Mouse (Mus musculus) forebrain, postnatal 0 days (tissue): Measurements from ENCODE around the gene Scarb2. TPM values are rescaled to one million over a fixed set of nuclear protein-coding genes. Genes with fewer than 3 reads are reported as not detected.

Experiments used
- ATAC-seq: fragments of 200-750 bp; cut with Nextera tagmentation; 2 replicates; pipeline ENCODE4 v1.8.0; 2017; ENCODE audit warnings: mild to moderate bottlenecking, moderate library complexity
- DNase-seq: peaks from one replicate; pipeline ENCODE4 v3.0.0-alpha.2; 2015
- H3K27ac ChIP-seq: fragments of 300-500 bp; sonication (generic); 2 replicates; pipeline ENCODE4 v1.5.1; 2014; ENCODE audit warnings: low read depth, mild to moderate bottlenecking, antibody characterized with exemption, low read length, moderate library complexity, mixed read lengths
- H3K27me3 ChIP-seq: fragments of 300-500 bp; sonication (generic); 2 replicates; pipeline ENCODE4 v1.6.1; 2014; ENCODE audit warnings: mild to moderate bottlenecking, low read length, mixed read lengths; ENCODE audit not compliant: insufficient read depth
- H3K36me3 ChIP-seq: fragments of 300-500 bp; sonication (generic); 2 replicates; pipeline ENCODE4 v1.6.1; 2014; ENCODE audit warnings: mild to moderate bottlenecking, moderate library complexity; ENCODE audit not compliant: insufficient read depth
- H3K4me1 ChIP-seq: fragments of 300-500 bp; sonication (generic); 2 replicates; pipeline ENCODE4 v1.6.1; 2014; ENCODE audit warnings: antibody characterized with exemption; ENCODE audit not compliant: insufficient read depth
- H3K4me2 ChIP-seq: fragments of 300-500 bp; sonication (generic); 2 replicates; pipeline ENCODE4 v1.6.1; 2014; ENCODE audit warnings: low read depth, mild to moderate bottlenecking, moderate library complexity
- H3K4me3 ChIP-seq: fragments of 300-500 bp; sonication (generic); 2 replicates; pipeline ENCODE4 v1.5.1; 2014; ENCODE audit warnings: low read depth, low read length, mixed read lengths
- H3K9ac ChIP-seq: fragments of 300-500 bp; sonication (generic); 2 replicates; pipeline ENCODE4 v1.6.1; 2014; ENCODE audit warnings: mild to moderate bottlenecking
- H3K9me3 ChIP-seq: fragments of 300-500 bp; sonication (generic); 2 replicates; pipeline ENCODE4 v1.6.1; 2016; ENCODE audit warnings: low read length
- CTCF ChIP-seq: sonication (generic); IDR thresholded peaks from 2 replicates; pipeline ENCODE4 v1.5.1; 2016; ENCODE audit warnings: antibody characterized with exemption, control low read depth, low read depth
- WGBS: fragments of 180-500 bp; shearing (Covaris S2); extraction: QIAGEN DNeasy Blood & Tissue Kit; methylation state at CpG from one replicate; pipeline ENCODE4 v1.1.7; 2014; 5-methylcytosine and 5-hydroxymethylcytosine counted together
- polyA plus RNA-seq: library from polyadenylated mRNA; unstranded; fragments of >200 nt; fragmentation: Nextera tagmentation; extraction: Ambion mirVana; gene quantifications from 2 replicates; pipeline ENCODE4 v1.2.1, GENCODE M21; 2015
- total RNA-seq: library from RNA; depleted of rRNA; stranded (reverse); fragments of >200 nt; gene quantifications from 2 replicates; pipeline ENCODE4 v1.2.3, GENCODE M21; 2014

The Scarb2 gene
- total and polyA plus RNA-seq, 2 experiments from 2014 or later = 23.1 to 149 TPM

GRCm38 (mm10) chr5:92431611-92432010, 75.0 kb downstream of the Scarb2 start:
- Histone ChIP-seq H3K4me2 (no peak overlapping the region), H3K9ac (no peak overlapping the region), H3K4me3 (no peak overlapping the region), H3K4me1 (no peaks in the 10 kb centered on the region), H3K9me3 (no peaks in the 10 kb centered on the region), H3K27me3 (no peaks in the 10 kb centered on the region), H3K27ac (no peak overlapping the region), H3K36me3 (peaks cover 25% of the 10 kb centered on the region)
- WGBS = 31% methylated on average over 7 of the region's 7 CpGs
- DNase-seq = peak; percentile 52
- no peak for TF ChIP-seq CTCF
- no peak for ATAC-seq

- H3K36me3 ChIP-seq = peaks cover 28% of the 10 kb centered on the region
- H3K9me3 ChIP-seq = no peaks in the 10 kb centered on the region
- H3K4me2 ChIP-seq = no peak overlapping the region
- H3K9ac ChIP-seq = no peak overlapping the region
- ATAC-seq = no peak
- H3K4me1 ChIP-seq = no peaks in the 10 kb centered on the region
- H3K27me3 ChIP-seq = no peaks in the 10 kb centered on the region
- no peak overlapping the region for H3K4me3 ChIP-seq
- no peak for DNase-seq
- H3K27ac ChIP-seq = no peak overlapping the region
- WGBS = 55% methylated on average over 5 of the region's 5 CpGs
- no peak for TF ChIP-seq CTCF
Observed at GRCm38 (mm10) chr5:92430723-92431122, 75.9 kb downstream of the Scarb2 start.

GRCm38 (mm10) chr5:92424126-92424525, 82.5 kb downstream of the Scarb2 start:
- WGBS = 92% methylated on average over 11 of the region's 11 CpGs
- H3K9ac ChIP-seq = no peak overlapping the region
- no peaks in the 10 kb centered on the region for H3K27me3 ChIP-seq
- no peak for TF ChIP-seq CTCF
- ATAC-seq = no peak
- DNase-seq = no peak
- H3K4me2 ChIP-seq = no peak overlapping the region
- peaks cover 74% of the 10 kb centered on the region for H3K36me3 ChIP-seq
- H3K27ac ChIP-seq = no peak overlapping the region
- H3K9me3 ChIP-seq = no peaks in the 10 kb centered on the region
- H3K4me3 ChIP-seq = no peak overlapping the region
- no peaks in the 10 kb centered on the region for H3K4me1 ChIP-seq

- no peak for DNase-seq
- no peaks in the 10 kb centered on the region for H3K4me1 ChIP-seq
- no peak overlapping the region for H3K9ac ChIP-seq
- 90% methylated on average over 8 of the region's 8 CpGs for WGBS
- TF ChIP-seq CTCF = no peak
- no peak overlapping the region for H3K4me2 ChIP-seq
- H3K4me3 ChIP-seq = no peak overlapping the region
- no peak for ATAC-seq
- H3K9me3 ChIP-seq = no peaks in the 10 kb centered on the region
- H3K27me3 ChIP-seq = no peaks in the 10 kb centered on the region
- no peak overlapping the region for H3K27ac ChIP-seq
- peaks cover 29% of the 10 kb centered on the region for H3K36me3 ChIP-seq
Observed at GRCm38 (mm10) chr5:92413982-92414375, 92.7 kb downstream of the Scarb2 start.

- no peak for ATAC-seq
- TF ChIP-seq CTCF = no peak
- 89% methylated on average over 11 of the region's 11 CpGs for WGBS
Observed at GRCm38 (mm10) chr5:92413271-92413981, 93.2 kb downstream of the Scarb2 start.

GRCm38 (mm10) chr5:92411461-92412140, 95.0 kb downstream of the Scarb2 start:
- Histone ChIP-seq H3K27me3 (no peaks in the 10 kb centered on the region), H3K36me3 (peaks cover 12% of the 10 kb centered on the region), H3K4me1 (no peaks in the 10 kb centered on the region), H3K9me3 (no peaks in the 10 kb centered on the region), H3K9ac (no peak overlapping the region), H3K27ac (no peak overlapping the region), H3K4me2 (no peak overlapping the region), H3K4me3 (no peak overlapping the region)
- WGBS = 61% methylated on average over 7 of the region's 7 CpGs
- TF ChIP-seq CTCF = no peak
- no peak for ATAC-seq
- no peak for DNase-seq

More at GRCm38 (mm10) chr5:92413271-92413981, 93.2 kb downstream of the Scarb2 start:
- H3K27ac ChIP-seq = no peak overlapping the region
- H3K9ac ChIP-seq = no peak overlapping the region
- no peak overlapping the region for H3K4me2 ChIP-seq
- peaks cover 26% of the 10 kb centered on the region for H3K36me3 ChIP-seq
- H3K9me3 ChIP-seq = no peaks in the 10 kb centered on the region
- H3K4me3 ChIP-seq = no peak overlapping the region
- H3K27me3 ChIP-seq = no peaks in the 10 kb centered on the region
- no peaks in the 10 kb centered on the region for H3K4me1 ChIP-seq
- no peak for DNase-seq

- ATAC-seq (no peak), DNase-seq (no peak)
- Histone ChIP-seq H3K27me3 (no peaks in the 10 kb centered on the region), H3K36me3 (peaks cover 6% of the 10 kb centered on the region; the same call in 1 of the 2 replicates), H3K4me3 (no peak overlapping the region), H3K4me1 (no peaks in the 10 kb centered on the region), H3K27ac (no peak overlapping the region), H3K9me3 (no peaks in the 10 kb centered on the region), H3K9ac (no peak overlapping the region), H3K4me2 (no peak overlapping the region)
- 88% methylated on average over 5 of the region's 5 CpGs for WGBS
- no peak for TF ChIP-seq CTCF
Observed at GRCm38 (mm10) chr5:92410486-92410885, 96.1 kb downstream of the Scarb2 start.
